ENCODE assay signal across 10 mouse cellular contexts in the genomic region with DNA sequence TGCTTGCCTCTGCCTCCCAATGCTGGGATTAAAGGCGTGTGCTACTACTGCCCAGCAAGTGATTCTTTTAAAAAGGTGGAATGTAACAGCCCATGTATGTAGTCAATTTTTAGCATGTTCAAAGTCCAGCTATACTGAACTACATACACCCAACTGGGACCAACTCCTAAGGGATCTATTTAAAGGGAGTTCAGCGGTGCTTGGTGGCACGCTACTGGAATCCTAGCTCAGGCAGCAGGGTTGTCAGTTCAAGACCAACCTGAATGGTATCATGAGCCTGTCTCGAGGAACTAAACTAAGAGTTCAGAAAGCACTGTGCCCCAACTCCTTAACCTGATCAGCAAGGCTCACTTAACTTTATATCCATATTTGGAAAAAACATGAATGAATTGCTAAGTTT.
"Had no signal": no experiment of that assay in that cellular context is flagged by ENCODE, and none has a peak within 500 bp of the region (broad histone marks: within the 10 kb centered on the region; RNA-seq: fewer than 3 reads in every experiment).

No protein-coding gene starts in this region.

- H3K27ac ChIP-seq: kidney, embryonic 15.5 days; limb, embryonic 13.5 days; liver, embryonic 14.5 days; stomach, postnatal 0 days had no signal

- H3K4me3 ChIP-seq: kidney, embryonic 15.5 days; limb, embryonic 13.5 days had no signal

- H3K9me3 ChIP-seq: kidney, embryonic 15.5 days; limb, embryonic 13.5 days had no signal

- H3K4me2 ChIP-seq: kidney, embryonic 15.5 days; limb, embryonic 13.5 days had no signal

- DNase-seq: kidney, adult 2 months; kidney, postnatal 14 days; left cerebral cortex, postnatal 4 days; lung, adult 18-20 months; right cerebral cortex, adult 18-20 months; right cerebral cortex, postnatal 25 days had no signal

- H3K9ac ChIP-seq: kidney, embryonic 15.5 days; limb, embryonic 13.5 days; liver, embryonic 14.5 days had no signal

- H3K27me3 ChIP-seq: kidney, embryonic 15.5 days; limb, embryonic 13.5 days had no signal
